In genomic region chr8:86756948-86757733, GRCm38 (mm10) we compare ENCODE assay signal across 8 mouse cellular contexts. TPM values are rescaled to one million over a fixed set of nuclear protein-coding genes. Genes with fewer than 3 reads are reported as not detected.
DNase-seq lines count a peak whose midpoint lies in the region; ATAC-seq and TF ChIP-seq lines count a peak whose summit lies in the region.

No protein-coding gene starts in this region.

- no peak for TF ChIP-seq POLR2A in spleen, adult 2 months (IDR thresholded peaks at IDR 0.05; ENCODE audit: low read depth, low read length)

- no peak for ATAC-seq in forebrain, embryonic 15.5 days (replicated peaks)
- ATAC-seq in hindbrain, postnatal 0 days = 0 out of 2 replicates have a peak, but pooled peaks have one; percentile 21

- peak overlapping the region; percentile 38 for H3K4me2 ChIP-seq in forebrain, embryonic 15.5 days (replicated peaks)
- peak overlapping the region; percentile 49 for H3K4me2 ChIP-seq in hindbrain, postnatal 0 days (ENCODE audit: low read depth, low read length)

- no peaks in the 10 kb centered on the region for H3K36me3 ChIP-seq in spleen, adult 2 months (ENCODE audit: control insufficient read depth, insufficient read depth, low read length)
- H3K36me3 ChIP-seq in forebrain, embryonic 15.5 days = no peaks in the 10 kb centered on the region
- no peaks in the 10 kb centered on the region for H3K36me3 ChIP-seq in hindbrain, postnatal 0 days (ENCODE audit: insufficient read depth, low read length)
- no peaks in the 10 kb centered on the region for H3K36me3 ChIP-seq in midbrain, embryonic 10.5 days

- H3K27ac ChIP-seq in spleen, adult 2 months (ENCODE audit: insufficient read depth, low read length) = peak overlapping the region; percentile 32; the same call in 1 of the 2 replicates
- H3K27ac ChIP-seq in forebrain, embryonic 15.5 days (replicated peaks) = no peak overlapping the region
- H3K27ac ChIP-seq in hindbrain, postnatal 0 days = no peak overlapping the region
- H3K27ac ChIP-seq in midbrain, embryonic 10.5 days (replicated peaks) = peak overlapping the region; percentile 35; the same call in 1 of the 2 replicates

- DNase-seq in spleen, adult 2 months (ENCODE audit: low read depth in 1 of 2, low spot score in 2 of 2) = peak in 1 of 2 experiments; percentile 10
- DNase-seq in spleen, postnatal 4 days (ENCODE audit: low spot score in 2 of 2) = no peak
- DNase-seq in hindbrain, postnatal 0 days (ENCODE audit: low spot score) = peak; percentile 49
- DNase-seq in left cerebral cortex, postnatal 10 days (ENCODE audit: extremely low spot score in 1 of 2, low spot score in 2 of 2) = peak; percentile 24 to 57
- DNase-seq in midbrain, embryonic 10.5 days (ENCODE audit: low spot score) = peak; percentile 37
- no peak for DNase-seq in thymus, postnatal 4 days
- no peak for DNase-seq in thymus, postnatal 0 days (ENCODE audit: low spot score)

- WGBS in spleen, adult 2 months = 48% methylated on average over 23 of the region's 23 CpGs
- WGBS in forebrain, embryonic 15.5 days = 9% methylated on average over 23 of the region's 23 CpGs
- WGBS in hindbrain, postnatal 0 days = 11% methylated on average over 23 of the region's 23 CpGs
- WGBS in midbrain, embryonic 10.5 days = 26% methylated on average over 23 of the region's 23 CpGs

- intact Hi-C loops in left cerebral cortex, postnatal 10 days (cut with DNase I) = no loop called here

- no peak for TF ChIP-seq CTCF in spleen, adult 2 months (IDR thresholded peaks at IDR 0.05; ENCODE audit: extremely low read depth, insufficient read depth, insufficient read length, insufficient replicate concordance)
- TF ChIP-seq CTCF in hindbrain, postnatal 0 days (IDR thresholded peaks at IDR 0.05; ENCODE audit: low read depth) = no peak

- H3K9me3 ChIP-seq in forebrain, embryonic 15.5 days = no peaks in the 10 kb centered on the region
- H3K9me3 ChIP-seq in hindbrain, postnatal 0 days (ENCODE audit: low read length) = no peaks in the 10 kb centered on the region
- H3K9me3 ChIP-seq in midbrain, embryonic 10.5 days (replicated peaks) = no peaks in the 10 kb centered on the region

- no peaks in the 10 kb centered on the region for H3K27me3 ChIP-seq in spleen, adult 2 months (ENCODE audit: control insufficient read depth, insufficient read depth, low read length)
- no peaks in the 10 kb centered on the region for H3K27me3 ChIP-seq in forebrain, embryonic 15.5 days
- no peaks in the 10 kb centered on the region for H3K27me3 ChIP-seq in hindbrain, postnatal 0 days (ENCODE audit: insufficient read depth, low read length)
- H3K27me3 ChIP-seq in midbrain, embryonic 10.5 days (ENCODE audit: low read depth, poor library complexity, severe bottlenecking) = peaks cover 6% of the 10 kb centered on the region

- H3K9ac ChIP-seq in forebrain, embryonic 15.5 days (replicated peaks) = peak overlapping the region; percentile 28; the same call in 1 of the 2 replicates
- peak overlapping the region; percentile 35; the same call in 1 of the 2 replicates for H3K9ac ChIP-seq in hindbrain, postnatal 0 days (replicated peaks; ENCODE audit: low read length)

- H3K4me1 ChIP-seq in spleen, adult 2 months (ENCODE audit: control insufficient read depth, insufficient read depth, insufficient read length) = no peaks in the 10 kb centered on the region
- peaks cover 9% of the 10 kb centered on the region for H3K4me1 ChIP-seq in forebrain, embryonic 15.5 days
- peaks cover 6% of the 10 kb centered on the region; the same call in 1 of the 2 replicates for H3K4me1 ChIP-seq in hindbrain, postnatal 0 days (ENCODE audit: insufficient read depth, low read length)
- H3K4me1 ChIP-seq in midbrain, embryonic 10.5 days = peaks cover 8% of the 10 kb centered on the region

- peak overlapping the region; percentile 37; the same call in 1 of the 2 replicates for H3K4me3 ChIP-seq in spleen, adult 2 months (ENCODE audit: extremely low read depth, insufficient read depth, insufficient read length)
- peak overlapping the region; percentile 15; the same call in 1 of the 2 replicates for H3K4me3 ChIP-seq in forebrain, embryonic 15.5 days
- peak overlapping the region; percentile 16 for H3K4me3 ChIP-seq in hindbrain, postnatal 0 days (ENCODE audit: low read length)
- H3K4me3 ChIP-seq in midbrain, embryonic 10.5 days = peak overlapping the region; percentile 25; the same call in 1 of the 2 replicates

RNA-seq across cellular contexts. Expression of gene Siah1a, which starts 11.4 kb away (rescaled TPM):
- polyA plus RNA-seq in spleen, adult 2 months (2012; rRNA removed) = 11.5 and 13.3 TPM in 2 replicates
- 108 and 112 TPM in 2 replicates for polyA plus RNA-seq in forebrain, embryonic 15.5 days (2015; fragmentation: Nextera tagmentation; extraction: Ambion mirVana)
- 69.7 and 70.9 TPM in 2 replicates for total RNA-seq in hindbrain, postnatal 0 days (2014; rRNA removed)
- polyA plus RNA-seq in hindbrain, postnatal 0 days (2015; fragmentation: Nextera tagmentation; extraction: Ambion mirVana) = 64.0 and 66.1 TPM in 2 replicates
- 10 to 100 TPM; 33.4 to 35.7 TPM for total RNA-seq in left cerebral cortex, postnatal 10 days (2021)
- polyA plus RNA-seq in midbrain, embryonic 10.5 days (2016; fragmentation: Nextera tagmentation; extraction: Ambion mirVana) = 55.1 and 56.8 TPM in 2 replicates
- polyA plus RNA-seq in thymus, postnatal 0 days (2015; fragmentation: Nextera tagmentation; extraction: Ambion mirVana) = 36.4 and 41.5 TPM in 2 replicates

RNA-seq across cellular contexts. Expression of gene Gm10638, which starts 11.6 kb away (rescaled TPM):
- 1.3 and 2.0 TPM in 2 replicates for polyA plus RNA-seq in spleen, adult 2 months (2012; rRNA removed)
- polyA plus RNA-seq in forebrain, embryonic 15.5 days (2015; fragmentation: Nextera tagmentation; extraction: Ambion mirVana) = 8.7 and 12.0 TPM in 2 replicates
- total RNA-seq in hindbrain, postnatal 0 days (2014; rRNA removed) = not detected in 2 replicates
- 6.7 TPM in 2 replicates for polyA plus RNA-seq in hindbrain, postnatal 0 days (2015; fragmentation: Nextera tagmentation; extraction: Ambion mirVana)
- 1 to 10 TPM; 4.0 to 4.3 TPM for total RNA-seq in left cerebral cortex, postnatal 10 days (2021)
- 4.7 and 5.6 TPM in 2 replicates for polyA plus RNA-seq in midbrain, embryonic 10.5 days (2016; fragmentation: Nextera tagmentation; extraction: Ambion mirVana)
- 4.5 and 4.8 TPM in 2 replicates for polyA plus RNA-seq in thymus, postnatal 0 days (2015; fragmentation: Nextera tagmentation; extraction: Ambion mirVana)

Comparison
In these comparisons a context has a peak if more than half of its experiments do, and no peak if none do; other contexts are left out.
1. DNase-seq: peak in hindbrain, postnatal 0 days (single experiment), left cerebral cortex, postnatal 10 days (2 of 2) and midbrain, embryonic 10.5 days (single experiment); none in spleen, postnatal 4 days (0 of 2), thymus, postnatal 4 days (single experiment) and thymus, postnatal 0 days (single experiment).
2. H3K27ac ChIP-seq: peak in spleen, adult 2 months (single experiment) and midbrain, embryonic 10.5 days (single experiment); none in forebrain, embryonic 15.5 days (single experiment) and hindbrain, postnatal 0 days (single experiment).
3. Peak in every context shown above with its lines, with median percentiles within 50 percentile points of each other: H3K4me3 ChIP-seq.